Mouse (Mus musculus) spleen, adult 2 months (tissue): ENCODE results near the gene Shprh.

Source experiments
- CTCF ChIP-seq: fragments of 200-500 bp; IDR thresholded peaks from 2 replicates; pipeline ENCODE4 v1.5.1; 2011; ENCODE audit warnings: mild to moderate bottlenecking, inconsistent platforms; ENCODE audit not compliant: insufficient read depth, insufficient read length, insufficient replicate concordance; ENCODE audit errors: extremely low read depth
- POLR2A ChIP-seq: fragments of 200-500 bp; IDR thresholded peaks from 2 replicates; pipeline ENCODE4 v1.6.1; 2011; ENCODE audit warnings: low read depth, low read length, inconsistent platforms

- TF ChIP-seq CTCF (no peak), POLR2A (no peak)
Measured at GRCm38 (mm10) chr10:11199980-11200379, 50.8 kb downstream of the Shprh start.
